Mouse (Mus musculus): Measurements from ENCODE around the gene Cib1.
A peak's percentile ranks its signal among the peaks of the same experiment; 100 is the strongest.

The Cib1 gene

DNA sequence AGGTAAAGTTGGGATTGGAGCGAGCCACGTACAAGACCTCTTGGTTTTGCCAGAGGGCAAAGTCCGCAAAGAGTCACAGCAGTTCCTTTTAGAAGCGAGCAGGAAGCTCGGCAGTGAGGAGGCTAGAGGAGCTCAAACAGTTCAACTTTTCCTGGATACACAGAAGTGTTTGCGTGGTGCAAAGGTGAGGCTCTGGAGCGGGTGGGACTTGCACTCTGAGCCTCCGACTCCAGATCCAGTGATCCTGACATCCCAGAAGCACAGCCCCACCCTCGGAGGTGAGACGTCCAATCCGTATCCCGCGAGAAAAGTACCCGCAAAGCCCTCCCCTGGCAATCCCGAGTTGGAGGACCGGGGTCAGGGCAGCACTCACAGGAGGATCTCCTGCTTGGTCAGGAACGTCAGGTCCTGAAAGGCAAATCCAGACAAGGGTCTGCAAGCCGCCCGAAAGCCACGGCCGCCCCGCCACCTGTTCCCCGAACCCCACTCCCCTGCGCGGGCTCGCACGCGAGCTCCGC is 583 bp downstream of the Cib1 start:
- DNase-seq (ENCODE audit: low spot score), result peak; percentile 39

DNA sequence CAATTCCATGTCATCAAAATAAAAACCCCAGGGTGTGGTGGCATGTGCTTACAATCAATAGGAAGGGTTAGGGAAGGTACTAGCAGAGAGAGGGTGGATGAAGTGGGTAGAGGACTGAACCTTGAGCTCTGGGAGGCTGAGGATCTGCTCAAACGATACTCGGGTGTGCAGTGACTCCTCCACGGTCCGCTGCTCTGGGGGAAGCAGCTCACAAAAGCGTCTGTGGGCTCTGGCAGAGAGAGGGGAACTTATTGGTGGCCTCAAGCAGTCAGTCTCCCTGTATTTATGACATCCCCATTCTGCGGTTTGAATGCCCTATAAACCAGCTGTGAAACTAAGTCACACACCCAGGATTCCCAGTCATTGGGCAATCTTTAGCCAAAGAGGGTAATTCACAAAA is 2.4 kb downstream of the Cib1 start:
- DNase-seq (ENCODE audit: low spot score), result no peak

DNA sequence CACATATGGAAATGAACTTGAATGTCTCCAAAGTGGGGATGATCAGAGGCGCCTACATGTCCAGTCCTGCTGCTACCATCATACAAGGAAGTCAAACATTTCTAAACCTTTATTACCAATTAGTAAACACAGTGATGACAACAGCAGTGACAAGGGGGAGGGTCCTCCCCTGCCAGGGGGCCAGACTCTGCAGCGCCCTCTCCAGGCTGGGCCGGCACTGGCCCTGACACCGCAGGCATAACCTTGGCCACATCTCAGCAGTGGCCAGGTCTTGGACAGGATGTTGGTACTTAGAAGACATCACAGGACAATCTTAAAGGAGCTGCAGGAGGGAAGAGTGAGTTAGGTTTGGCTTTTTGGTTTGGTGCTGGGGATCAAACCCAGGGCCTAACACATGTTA is 5.5 kb downstream of the Cib1 start:
- DNase-seq (ENCODE audit: low spot score), result no peak

DNA sequence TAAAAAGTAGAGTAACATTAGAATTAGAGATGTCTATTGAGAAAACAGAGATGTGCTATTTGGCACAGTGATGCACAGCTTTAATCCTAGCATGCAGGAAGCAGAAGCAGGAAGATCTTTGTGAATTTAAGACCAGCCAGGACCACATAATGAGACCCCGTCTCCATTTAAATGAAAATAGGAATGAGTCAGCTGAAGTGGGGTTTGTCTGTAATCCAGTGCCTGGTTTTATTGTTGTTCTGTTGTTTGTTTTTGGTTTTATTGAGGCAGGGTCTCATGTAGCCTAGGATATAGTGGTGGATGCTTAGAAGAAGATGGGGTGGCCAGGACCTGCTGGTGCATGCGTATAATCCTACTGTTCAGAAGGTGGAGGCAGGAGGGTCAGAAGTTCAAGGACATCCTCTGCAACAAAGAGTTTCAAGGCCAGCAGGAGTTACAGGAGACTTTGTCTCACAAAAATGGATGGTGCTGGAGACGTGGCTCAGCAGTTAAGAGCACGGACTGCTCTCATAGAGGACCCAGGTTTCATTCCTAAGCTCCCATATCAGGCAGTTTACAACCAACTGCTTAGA is 11.3 kb downstream of the Cib1 start:
- DNase-seq (ENCODE audit: low spot score), result no peak

DNA sequence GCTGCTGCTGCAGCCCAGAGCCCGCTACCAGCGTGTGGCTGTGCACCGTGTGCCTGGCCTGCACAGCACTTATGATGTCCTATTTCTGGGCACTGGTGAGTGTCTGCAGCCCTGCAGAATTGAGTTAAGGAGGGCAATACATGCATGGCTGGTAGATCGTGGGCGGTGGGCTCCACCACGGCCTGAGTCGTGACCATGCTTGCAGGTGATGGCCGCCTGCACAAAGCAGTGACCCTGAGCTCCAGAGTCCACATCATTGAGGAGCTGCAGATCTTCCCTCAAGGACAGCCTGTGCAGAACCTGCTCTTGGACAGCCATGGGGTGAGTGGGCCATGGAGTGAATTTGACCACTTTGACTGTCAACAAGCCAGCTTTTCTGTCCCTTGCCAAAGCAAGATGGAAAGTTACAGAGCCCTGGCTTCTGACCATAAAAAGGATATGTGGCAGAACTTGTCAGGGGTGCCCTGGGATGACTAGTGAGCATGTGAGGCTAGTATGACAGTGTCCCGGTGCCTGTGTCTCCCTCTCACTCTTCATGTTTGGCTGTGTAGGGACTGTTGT is 12.3 kb downstream of the Cib1 start:
- DNase-seq (ENCODE audit: low spot score), result no peak

DNA sequence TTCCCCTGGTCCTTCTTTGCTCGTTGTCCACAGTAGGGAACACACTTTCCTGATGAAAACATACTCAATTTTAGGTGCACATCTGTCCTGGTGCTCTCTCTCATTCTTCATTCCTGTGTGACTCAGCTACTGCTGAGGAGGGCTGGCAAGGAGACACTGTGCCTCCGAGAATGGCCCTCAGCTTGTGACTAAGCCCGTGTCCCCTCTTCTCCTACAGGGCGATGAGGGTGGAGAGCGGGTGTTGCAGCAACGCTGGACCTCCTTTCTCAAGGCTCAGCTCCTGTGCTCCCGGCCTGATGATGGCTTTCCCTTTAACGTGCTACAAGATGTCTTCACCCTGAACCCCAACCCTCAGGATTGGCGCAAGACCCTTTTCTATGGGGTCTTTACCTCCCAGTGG is 13.9 kb downstream of the Cib1 start:
- no peak for DNase-seq (ENCODE audit: low spot score)

DNA sequence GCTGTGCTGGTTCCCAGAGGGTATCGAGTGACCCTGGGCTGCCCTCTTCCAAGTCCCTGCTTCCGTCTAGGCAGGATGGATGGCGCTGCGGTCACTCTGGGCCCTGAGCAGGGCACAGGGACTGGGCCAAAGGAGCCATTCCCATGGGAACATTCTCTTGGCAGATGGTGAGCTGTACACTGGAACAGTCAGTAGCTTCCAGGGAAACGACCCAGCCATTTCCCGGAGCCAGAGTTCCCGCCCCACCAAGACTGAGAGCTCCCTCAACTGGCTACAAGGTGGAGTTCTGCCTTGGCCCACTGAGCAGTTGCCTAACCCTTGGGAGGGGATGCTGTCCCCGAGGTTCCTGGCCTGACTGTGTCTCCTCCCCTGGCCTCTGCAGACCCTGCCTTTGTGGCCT is 16.0 kb downstream of the Cib1 start:
- peak; percentile 42 for DNase-seq (ENCODE audit: low spot score)

DNA sequence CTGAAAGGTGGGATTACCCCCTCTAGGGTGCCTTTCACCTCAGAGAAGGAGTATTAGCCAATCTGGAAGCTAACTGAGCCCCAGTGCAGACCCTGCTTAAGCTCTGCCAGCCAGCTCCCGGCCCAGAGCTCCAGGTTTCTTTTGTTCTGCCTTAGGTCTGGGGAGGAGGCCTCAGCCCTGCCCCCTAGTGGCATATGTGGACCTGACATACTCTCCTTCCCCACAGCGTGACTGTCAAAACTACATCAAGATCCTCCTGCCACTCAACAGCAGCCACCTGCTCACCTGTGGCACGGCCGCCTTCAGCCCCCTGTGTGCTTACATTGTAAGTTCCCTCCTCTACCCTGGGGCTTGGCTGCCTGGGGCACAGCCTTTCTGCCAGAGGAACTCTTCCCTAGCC is 17.2 kb downstream of the Cib1 start:
- peak; percentile 79 for DNase-seq (ENCODE audit: low spot score)

DNA sequence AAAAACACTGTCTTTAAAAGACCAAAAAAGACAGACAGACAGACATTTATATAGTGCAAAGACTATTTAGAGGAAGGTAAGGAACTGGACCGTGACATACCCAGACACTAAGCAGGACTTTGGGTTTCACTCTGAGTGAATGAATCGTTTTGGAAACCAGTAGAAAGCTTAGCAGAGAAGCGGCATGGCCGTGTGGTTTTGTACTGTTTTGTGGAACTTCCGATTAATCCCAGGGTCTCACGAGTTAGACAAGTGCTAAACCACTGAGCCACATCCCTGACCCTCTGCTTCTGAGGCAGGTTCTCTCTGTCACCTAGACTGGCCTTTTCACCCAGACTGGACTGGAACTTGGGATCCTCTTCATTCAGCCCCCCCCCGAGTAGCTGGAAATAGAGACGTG is 18.2 kb downstream of the Cib1 start:
- no peak for DNase-seq (ENCODE audit: low spot score)

DNA sequence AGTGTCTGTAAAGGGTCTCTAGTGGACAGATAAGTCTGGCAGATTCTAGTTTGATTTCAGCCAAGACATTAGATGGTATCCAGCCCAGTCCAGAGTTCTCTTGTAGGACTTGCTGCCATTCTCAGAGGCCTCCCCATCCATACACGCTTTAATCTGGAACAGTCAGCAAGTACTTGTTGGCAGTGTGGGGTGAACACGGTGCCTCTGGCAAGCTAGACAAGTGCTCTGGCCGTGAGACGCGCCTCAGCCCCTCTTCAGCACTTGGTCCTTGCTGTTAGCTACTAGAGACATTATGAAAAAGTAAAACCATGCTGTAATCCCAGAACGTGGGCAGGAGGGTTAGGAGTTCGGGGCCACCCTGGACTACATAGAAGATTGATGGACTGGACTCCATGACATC is 19.0 kb downstream of the Cib1 start:
- DNase-seq (ENCODE audit: low spot score), result no peak

DNA sequence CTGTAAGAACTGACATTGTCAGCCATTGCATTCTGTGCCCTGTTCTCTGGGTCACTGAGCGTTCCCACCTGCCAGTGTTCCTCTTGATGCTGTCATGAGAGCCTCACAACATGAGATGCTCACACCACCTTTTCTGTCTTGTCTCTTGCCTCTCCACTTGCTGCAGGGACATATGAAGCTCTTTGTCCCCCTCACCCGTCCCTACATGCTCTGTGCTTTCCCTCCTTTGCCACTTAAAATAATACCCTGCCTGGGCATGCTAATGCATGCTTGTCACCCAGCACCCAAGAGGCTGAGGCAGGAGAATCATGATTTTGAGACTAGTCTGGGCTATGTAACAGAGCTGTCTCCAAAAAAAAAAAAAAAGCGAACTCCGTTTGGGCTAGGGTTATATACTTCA is 21.6 kb downstream of the Cib1 start:
- DNase-seq (ENCODE audit: low spot score), result no peak

DNA sequence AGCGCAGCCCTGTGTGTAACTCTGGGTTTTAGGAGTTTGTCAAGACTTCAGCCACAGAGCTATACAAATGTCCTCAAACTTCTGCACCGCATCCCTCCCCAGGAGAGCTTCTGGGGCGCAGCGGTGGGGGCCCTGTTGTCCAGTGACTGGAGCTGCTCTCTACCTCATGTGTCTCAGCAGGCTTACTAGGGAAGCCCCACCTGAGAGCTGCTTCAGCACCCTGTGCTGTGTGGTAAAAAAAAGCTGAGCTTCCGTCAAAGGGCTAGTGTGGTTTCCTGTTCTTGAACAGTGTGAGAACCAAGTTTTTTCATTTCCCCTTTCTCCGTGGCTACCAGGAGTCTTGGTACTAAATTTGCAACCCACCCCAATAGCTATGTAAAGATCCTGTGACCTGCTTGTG is 22.9 kb downstream of the Cib1 start:
- DNase-seq (ENCODE audit: low spot score), result peak; percentile 78

DNA sequence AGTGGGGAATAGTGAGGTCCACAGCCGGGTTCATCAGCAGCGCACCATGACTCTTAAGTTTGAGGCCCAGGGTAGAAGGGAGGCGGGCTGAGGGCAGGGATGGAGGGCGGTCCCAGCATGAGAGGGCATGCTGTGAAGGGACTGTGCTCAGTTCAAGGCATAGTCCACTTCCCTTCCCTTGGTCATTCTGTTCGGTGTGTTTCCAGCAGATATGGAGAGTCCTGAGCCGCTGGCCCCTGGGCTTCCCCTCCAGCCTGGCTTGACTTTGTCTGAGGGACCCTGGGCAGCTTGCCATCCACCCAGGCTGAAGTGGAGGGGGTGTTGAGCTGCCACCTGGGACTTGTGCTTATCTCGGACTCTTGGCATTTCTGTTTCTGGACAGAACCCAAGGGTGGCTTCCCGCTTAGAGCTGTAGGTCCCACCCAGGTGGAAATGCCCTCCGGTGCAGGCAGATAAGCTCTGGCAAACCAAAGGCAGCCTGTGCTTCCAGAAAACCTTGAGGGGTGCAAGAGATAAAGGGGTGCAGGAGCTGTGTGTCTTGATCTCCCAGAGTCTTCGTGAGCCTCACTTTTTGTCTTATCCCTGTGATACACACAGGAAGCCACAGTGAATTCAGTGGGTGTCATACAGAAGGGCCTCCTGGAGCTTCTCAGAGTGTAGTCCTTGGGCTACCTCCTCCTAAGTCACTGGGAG is 23.7 kb downstream of the Cib1 start:
- DNase-seq (ENCODE audit: low spot score), result peak; percentile 85

DNA sequence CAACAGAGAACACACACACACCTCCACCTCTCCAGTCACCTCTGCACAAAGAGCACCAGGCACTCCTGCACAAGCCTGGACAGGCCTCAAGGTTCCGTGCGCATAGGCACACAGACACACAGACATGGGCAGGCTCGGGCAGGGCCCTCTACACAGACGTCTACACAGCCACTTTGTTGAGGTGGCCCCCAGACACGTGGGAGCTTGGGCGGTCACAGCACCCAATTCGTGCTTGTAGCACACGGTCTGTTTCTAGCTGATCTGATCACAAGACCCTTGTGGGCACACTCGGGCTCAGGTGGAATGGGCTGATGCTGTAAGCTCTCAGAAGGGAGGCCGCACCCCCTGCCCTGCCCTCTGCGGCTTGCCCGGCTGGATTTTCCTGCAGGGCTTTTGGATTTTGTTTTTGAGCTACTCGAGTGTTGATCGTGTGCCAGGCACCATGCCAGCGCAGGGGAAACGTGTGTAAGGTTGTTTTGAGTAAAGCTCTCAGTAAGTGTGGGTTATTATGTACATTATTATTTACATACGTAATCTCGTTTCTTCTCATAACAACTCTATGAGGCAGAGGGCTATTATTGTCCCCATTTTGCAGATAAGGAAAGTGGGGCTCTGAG is 24.5 kb downstream of the Cib1 start:
- DNase-seq (ENCODE audit: low spot score), result peak; percentile 79

DNA sequence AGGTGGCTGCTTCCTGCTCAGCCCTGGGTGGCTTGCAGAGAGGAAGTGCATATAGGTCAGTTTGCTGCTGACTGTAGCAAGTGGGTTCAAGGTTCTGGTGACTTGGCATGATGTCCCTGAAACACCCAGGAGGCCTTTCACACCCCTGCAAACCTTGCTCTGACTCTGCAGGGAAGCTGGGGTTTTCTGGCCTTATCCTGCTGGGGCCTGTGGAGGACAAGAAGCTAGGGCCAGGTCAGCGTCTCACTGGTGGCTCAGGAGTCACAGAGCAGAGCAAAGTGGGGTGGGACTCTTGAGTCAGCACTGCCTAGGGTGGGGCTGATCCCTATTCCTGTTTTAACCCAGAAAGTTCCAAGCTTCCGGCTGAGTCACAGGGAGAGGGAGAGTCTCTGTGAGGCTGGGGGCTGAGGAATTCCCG is 25.3 kb downstream of the Cib1 start:
- no peak for DNase-seq (ENCODE audit: low spot score)

DNA sequence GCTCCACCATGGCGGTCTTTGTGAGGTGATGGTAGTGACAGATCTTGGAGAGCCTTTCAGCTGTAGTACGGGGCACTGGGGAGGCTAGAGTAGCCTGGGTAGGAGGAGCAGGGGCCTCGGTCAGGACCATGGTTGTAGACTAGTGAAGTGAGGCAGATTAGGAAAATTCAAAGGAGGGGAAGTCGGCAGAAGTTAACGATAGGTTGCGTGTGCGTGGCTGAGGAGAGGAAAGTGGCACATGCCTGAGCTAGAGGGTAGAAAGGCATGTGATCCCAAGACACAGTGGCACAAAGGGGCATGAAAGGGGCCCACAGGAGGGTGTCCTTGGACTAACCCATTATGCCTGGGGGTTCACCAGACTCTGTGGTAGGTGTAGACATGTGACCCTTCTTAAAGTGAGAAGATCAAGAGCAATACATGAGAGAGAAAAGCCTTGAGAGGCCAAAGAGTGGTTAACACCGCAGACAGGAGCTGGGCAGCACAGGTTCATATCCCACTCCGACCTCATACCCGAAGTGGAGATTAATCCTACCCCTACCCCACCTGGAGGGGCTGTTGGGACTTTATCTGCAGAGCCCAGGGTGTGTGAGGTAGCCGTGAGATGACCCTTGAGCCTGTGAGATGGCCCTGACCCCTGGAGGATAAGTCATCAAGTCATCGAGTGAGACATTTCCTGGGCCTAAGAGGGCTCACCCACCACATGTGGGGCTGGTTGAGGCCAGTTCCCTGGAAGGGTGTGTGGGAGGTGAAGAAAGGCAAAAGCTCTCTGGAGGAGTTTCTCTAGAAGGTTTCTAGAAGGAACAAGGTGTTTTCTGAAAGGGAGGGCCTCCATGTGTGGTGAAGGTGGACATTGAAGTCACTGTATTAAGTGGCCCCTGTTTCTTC is 26.7 kb downstream of the Cib1 start:
- no peak for DNase-seq (ENCODE audit: low spot score)

DNA sequence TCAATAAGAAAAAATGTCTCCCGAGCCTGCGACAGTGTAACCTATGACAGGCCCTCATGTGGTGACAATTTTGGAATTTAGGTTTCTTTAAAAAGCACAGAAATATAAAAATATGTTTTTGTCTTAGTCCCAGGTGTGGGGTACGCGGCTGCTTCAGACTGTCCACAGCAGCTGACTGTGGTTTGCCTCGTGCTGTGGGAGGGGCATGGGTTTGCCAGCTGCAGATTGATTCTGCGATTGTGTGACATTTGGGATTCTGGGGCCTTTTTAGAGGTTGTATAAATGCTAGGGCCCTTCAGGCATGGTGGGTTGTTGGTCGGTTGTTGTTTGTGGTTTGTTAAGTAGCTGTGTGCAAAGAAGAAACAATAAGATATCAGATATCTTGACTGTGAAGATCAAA is 27.7 kb downstream of the Cib1 start:
- DNase-seq (ENCODE audit: low spot score), result no peak

DNA sequence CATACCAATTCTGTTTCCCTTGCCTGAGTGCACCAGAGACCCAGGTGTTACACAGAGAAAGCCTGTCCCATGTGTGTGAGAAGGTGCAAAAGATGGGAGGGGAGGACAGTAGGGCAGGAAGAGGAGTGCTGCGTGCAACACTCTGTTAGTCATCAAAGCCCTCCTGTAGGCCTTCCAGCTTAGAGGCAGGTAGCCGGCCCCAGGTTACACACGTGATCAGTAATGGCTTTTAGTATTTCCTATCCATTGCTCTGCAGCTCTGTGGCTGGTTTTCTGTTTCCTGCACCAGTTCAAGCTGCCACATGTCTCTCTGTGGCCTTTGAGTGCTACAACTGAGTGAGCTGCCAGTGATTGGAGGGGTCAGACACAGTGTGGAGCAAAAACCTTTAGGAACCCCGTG is 28.3 kb downstream of the Cib1 start:
- no peak for DNase-seq (ENCODE audit: low spot score)

DNA sequence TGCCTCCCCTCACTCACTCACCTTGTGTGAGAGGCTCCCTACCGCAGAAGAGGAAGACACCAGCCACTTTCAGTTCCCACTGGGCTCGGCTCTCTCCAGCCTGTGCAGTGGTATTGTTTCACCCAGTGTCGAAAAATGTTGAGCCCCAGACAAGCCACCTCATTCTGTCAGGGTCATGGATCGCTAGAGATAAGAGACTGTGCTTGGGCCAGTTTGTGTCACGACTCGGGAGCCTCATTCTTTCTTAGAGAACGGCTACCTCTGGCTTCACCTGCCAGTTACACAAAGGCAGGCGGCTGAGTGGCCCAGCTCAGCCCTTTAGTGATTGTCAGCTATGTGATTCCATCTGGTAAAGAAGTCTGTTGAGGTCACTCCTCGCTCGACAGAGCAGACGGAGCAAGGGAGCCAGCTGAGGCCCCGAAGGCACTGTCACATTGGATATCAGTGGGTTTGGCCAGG is 28.9 kb downstream of the Cib1 start:
- DNase-seq (ENCODE audit: low spot score), result no peak

DNA sequence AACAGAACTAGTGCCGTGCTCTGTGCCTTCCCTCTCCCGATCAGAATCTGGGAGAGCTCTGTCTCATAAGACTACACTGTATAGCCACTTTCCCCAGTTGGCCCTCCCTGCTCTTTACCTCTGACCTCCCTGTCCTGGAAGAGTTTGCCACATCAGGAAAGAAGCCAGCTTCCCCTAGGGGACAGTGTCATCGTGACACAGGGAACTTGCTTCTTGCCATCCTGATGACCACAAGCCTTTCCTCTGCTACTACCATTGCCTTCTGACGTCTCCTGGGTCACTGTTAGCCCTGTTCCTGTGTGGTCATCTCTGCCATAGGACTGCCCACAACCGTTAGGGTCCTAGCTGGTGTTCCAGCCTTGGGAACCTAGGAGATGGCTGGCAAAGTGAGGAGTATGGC is 29.7 kb downstream of the Cib1 start:
- no peak for DNase-seq (ENCODE audit: low spot score)

DNA sequence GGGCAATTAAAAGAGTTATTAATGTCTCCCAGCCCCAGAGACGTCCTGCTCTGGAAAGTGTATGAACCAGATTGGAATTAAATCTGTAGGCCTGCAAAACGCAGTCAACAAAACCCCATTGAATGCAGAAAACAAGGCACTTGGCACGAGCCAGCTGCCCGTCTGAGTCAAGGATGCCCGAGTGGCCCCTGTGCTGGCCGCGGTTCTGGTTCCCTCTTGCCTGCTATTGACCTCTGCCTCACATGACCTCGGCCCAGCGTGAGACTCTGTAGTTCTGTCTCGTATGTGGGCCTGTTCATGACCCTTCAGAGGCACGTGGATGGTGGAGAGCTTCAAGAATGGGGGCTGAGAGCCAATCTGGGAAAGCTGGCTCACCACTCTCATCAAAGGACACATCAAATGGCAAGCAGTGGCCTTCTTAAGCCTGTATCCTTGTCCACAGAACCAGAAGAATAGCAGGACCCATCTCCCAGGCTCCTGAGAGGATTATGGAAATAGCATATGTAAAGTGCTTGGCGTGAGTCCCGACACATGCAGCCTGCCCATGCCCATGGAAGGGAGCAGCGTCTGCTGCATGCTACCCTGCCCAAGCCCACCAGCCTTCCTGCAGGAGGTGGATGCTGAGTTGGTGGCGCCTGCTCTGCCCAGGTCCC is 30.6 kb downstream of the Cib1 start:
- no peak for DNase-seq (ENCODE audit: low spot score)
